Mouse (Mus musculus) erythroid progenitor cell, adult 5-6 weeks (primary cell): ENCODE measurements around the gene Tgds. TPM values are rescaled to one million over a fixed set of nuclear protein-coding genes. Genes with fewer than 3 reads are reported as not detected.
A peak's percentile ranks its signal among the peaks of the same experiment; 100 is the strongest.
"Not testable (repeated sequence)": the region's sequence is repeated elsewhere in the genome, so short reads cannot be mapped to it uniquely, and the experiment has no call there.

ENCODE experiments used
- ATAC-seq: replicated peaks from 2 replicates; pipeline ENCODE4 v1.8.0; 2016; ENCODE audit warnings: moderate number of reproducible peaks, mild to moderate bottlenecking, moderate TSS enrichment, inconsistent platforms; ENCODE audit not compliant: poor library complexity, low FRiP score, severe bottlenecking
- total RNA-seq, 2 experiments: library from RNA; stranded (forward) in 1 of 2; stranded (reverse) in 1 of 2; fragments of 150-400 nt in 1 of 2; fragments of 186-747, 209-891 nt in 1 of 2; gene quantifications; 2 replicates each; pipeline versions ENCODE4 v1.2.3 to v1.2.4; 2015 to 2017; ENCODE audit warnings: low replicate concordance in 2 of 2

The Tgds gene
- 7.1 and 10.8 TPM in 2 replicates for total RNA-seq (2015; ENCODE audit: low replicate concordance)
- total RNA-seq (2017; ENCODE audit: low replicate concordance), result 1.5 and 2.4 TPM in 2 replicates

GRCm38 (mm10) chr14:118132642-118132977, at the start of gene Tgds:
Tgds (minus strand) TSS chr14:118132755.
- ATAC-seq, result peak; percentile 78

- peak; percentile 71; the same call in 1 of the 2 replicates for ATAC-seq
These were observed 48.2 kb upstream of the Tgds start for GRCm38 (mm10) chr14:118180711-118181177.

GRCm38 (mm10) chr14:118180117-118180557, 47.6 kb upstream of the Tgds start:
- peak; percentile 82 for ATAC-seq

- no peak for ATAC-seq
These were observed 47.1 kb upstream of the Tgds start for GRCm38 (mm10) chr14:118179701-118180100.

GRCm38 (mm10) chr14:118179251-118179650, 46.7 kb upstream of the Tgds start:
- no peak for ATAC-seq

GRCm38 (mm10) chr14:118175694-118176085, 43.1 kb upstream of the Tgds start:
- no peak for ATAC-seq

- ATAC-seq, result no peak
These were observed 42.6 kb upstream of the Tgds start for GRCm38 (mm10) chr14:118175071-118175693.

- no peak for ATAC-seq
These were observed 41.1 kb upstream of the Tgds start for GRCm38 (mm10) chr14:118173590-118174203.

GRCm38 (mm10) chr14:118168776-118169175, 36.2 kb upstream of the Tgds start:
- no peak for ATAC-seq

- ATAC-seq, result no peak
These were observed 30.1 kb upstream of the Tgds start for GRCm38 (mm10) chr14:118162640-118163039.

GRCm38 (mm10) chr14:118161751-118162150, 29.2 kb upstream of the Tgds start:
- ATAC-seq, result no peak

- no peak for ATAC-seq
These were observed 24.6 kb upstream of the Tgds start for GRCm38 (mm10) chr14:118157146-118157545.

- no peak for ATAC-seq
These were observed 24.2 kb upstream of the Tgds start for GRCm38 (mm10) chr14:118156740-118157139.

GRCm38 (mm10) chr14:118156056-118156455, 23.5 kb upstream of the Tgds start:
- ATAC-seq, result not testable (repeated sequence)

- ATAC-seq, result no peak
These were observed 19.7 kb upstream of the Tgds start for GRCm38 (mm10) chr14:118152294-118152651.

GRCm38 (mm10) chr14:118151651-118152293, 19.2 kb upstream of the Tgds start:
- no peak for ATAC-seq

- ATAC-seq, result no peak
These were observed 18.3 kb upstream of the Tgds start for GRCm38 (mm10) chr14:118150656-118151551.

GRCm38 (mm10) chr14:118148554-118148953, 16.0 kb upstream of the Tgds start:
- ATAC-seq, result no peak

GRCm38 (mm10) chr14:118148046-118148445, 15.5 kb upstream of the Tgds start:
- no peak for ATAC-seq

GRCm38 (mm10) chr14:118142283-118142682, 9.7 kb upstream of the Tgds start:
- ATAC-seq, result no peak
